Mouse (Mus musculus) right cerebral cortex, postnatal 4 days (tissue): ENCODE measurements around the gene Rorc.
A peak's percentile ranks its signal among the peaks of the same experiment; 100 is the strongest.

Experiments
- DNase-seq: peaks from one replicate; pipeline ENCODE4 v3.0.0-alpha.2; 2022

Rorc gene

DNA sequence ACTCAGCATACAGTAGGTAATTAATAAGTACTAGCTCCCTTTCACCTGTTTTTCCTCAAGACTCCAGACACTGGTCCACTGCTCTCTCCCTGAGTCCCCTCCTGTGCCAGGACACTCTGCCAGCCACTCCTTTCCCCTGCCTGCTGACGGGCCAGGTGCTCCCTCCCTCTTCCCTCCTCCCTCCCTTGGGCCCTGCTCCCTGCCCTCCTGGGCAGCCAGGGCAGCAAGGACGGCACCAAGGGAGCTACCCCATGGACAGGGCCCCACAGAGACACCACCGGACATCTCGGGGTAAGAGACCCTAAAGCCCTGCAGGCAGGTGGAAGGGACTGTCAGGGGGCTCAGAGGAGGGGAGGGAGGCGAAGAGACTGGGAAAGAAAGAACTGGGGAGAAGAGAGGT is at the start of gene Rorc:
TSS of gene Rorc (plus strand) at position 154 of the 400 bp plus-strand sequence.
- no peak for DNase-seq

DNA sequence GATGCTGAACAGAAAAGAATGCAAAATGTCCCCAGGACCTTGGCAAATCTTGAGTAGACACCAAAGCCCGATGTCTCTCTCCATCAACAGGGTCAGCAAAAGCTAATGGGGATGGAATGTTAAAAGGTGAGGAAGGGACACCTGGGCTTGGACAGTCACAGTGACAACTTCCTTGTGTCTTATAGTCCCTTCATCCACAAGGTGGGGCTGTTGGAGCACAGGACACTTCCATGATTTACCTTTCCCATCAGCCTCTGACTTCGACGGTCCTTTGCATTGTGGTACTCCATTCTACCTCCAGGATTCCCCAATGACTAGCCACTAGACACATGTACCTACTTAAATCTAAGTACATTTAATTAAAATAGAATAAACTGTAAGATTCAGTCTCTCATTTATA is 43.9 kb upstream of the Rorc start:
- DNase-seq = no peak

DNA sequence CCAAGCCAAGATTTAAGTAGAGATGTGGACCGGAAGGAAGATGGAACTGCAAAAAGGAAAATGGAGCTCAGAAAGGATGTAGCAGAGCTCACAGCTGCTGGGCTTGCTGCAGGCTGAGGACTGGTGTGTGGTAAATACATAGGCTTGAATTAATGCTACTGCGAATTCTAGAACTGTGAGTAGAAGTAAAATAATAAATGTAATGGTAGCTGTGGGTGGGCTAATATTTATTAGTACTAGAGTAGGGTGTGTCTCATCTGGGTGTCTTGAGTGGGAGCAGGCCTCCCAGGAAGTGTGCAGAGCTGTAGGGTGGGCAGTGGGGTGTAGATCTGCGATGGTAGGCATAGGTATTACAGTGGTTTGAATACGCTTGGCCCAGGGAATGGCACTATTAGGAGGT is 38.2 kb upstream of the Rorc start:
- no peak for DNase-seq

DNA sequence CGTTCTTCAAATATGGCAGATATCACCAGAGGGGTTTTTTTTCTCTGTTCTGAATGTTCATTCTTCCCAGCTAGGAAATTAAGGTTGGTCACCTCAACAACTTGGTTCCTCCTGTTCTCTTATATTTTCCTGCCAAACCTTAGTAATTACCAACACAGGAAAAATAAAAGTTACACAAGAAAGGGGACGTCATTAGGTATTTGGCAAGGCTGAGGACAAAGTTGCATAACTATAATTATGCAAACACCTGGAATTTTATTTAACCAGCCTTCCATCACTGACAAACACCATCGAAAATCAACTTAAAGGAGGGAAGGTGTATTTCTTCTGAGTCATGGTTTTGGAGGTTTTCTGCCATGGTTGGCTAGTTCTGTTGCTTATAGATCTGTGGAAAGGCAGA is 34.1 kb upstream of the Rorc start:
- no peak for DNase-seq

DNA sequence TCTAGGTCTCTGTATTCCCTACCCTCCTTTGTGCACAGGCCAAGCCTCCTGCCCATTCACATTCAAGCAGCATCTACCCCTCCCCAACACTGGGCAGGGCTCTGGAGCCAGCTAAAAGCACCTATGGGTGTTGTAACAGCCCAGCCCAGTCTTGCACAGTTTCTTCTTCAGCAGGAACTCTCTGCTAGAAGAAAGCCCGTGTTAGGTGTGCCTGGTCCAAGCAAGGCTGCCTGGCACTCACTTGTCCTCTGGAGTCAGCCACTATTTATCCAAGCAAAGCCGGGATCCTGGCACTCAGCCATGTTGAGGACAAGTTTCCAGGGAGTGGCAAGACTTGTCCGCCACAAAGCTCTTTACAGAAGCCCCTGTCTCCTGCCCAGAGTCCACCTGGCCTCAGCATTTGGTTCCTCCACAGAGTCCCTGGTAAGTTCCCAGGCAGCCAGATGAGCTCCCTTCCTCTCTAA is 30.6 kb upstream of the Rorc start, which contains the start of gene Them5:
TSS of gene Them5 (plus strand) at position 141 of the 464 bp plus-strand sequence.
- DNase-seq = no peak

DNA sequence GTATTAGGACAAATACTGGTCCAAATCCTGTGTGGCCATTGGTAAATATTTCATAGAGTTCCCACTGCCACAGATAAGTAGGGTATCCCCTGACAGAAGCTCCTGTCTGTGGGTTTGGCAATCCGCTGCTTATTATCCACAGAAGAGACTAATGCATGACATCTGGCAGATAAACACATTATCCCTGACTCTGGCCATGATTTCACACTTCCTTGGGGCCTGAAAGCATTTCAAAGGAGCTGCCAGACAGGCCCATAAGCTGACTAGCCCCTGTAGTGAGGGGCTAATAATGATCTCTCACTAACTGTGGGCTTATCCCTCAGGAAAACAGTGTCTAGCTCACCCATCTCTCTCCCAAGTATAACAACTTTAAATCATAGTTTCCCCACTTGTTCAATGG is 30.0 kb upstream of the Rorc start:
- DNase-seq = no peak

DNA sequence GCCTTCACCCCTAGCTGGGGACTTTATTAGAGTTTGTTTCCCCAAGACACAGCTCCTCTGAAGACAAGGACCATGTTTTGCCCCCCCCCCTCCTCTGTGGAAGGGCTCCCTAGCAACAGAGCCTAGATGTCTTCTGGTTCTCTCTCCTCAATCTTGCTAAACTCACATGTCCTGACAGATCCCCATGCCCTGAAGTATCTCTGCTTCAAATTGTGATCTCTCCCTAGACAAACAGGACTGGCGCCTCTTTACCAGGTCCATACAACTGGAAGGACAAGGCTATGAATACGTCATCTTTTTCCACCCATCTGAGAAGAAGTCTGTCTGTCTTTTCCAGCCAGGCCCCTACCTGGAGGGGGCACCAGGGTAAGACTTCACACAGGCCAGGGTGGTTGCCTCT is 28.4 kb upstream of the Rorc start:
- DNase-seq = no peak

DNA sequence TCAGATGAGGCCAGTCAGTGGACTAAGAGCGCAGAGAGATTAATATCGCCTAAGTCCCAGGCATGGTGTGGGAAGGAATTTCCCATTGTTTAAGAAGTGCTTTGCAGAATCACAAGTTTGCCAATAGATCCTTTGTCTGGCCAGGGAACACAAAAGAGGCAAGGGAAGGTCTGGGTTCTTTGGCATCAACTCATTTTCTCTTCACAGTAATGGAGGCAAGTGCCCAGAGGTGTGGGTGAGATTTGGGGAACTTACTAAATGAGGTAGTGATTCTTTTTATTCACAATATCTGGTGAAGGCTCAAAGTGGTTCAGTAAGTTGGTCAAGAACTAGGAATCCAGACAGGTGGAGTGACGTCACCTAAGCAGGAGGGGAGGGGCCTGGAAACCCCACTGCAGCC is 27.7 kb upstream of the Rorc start:
- no peak for DNase-seq

DNA sequence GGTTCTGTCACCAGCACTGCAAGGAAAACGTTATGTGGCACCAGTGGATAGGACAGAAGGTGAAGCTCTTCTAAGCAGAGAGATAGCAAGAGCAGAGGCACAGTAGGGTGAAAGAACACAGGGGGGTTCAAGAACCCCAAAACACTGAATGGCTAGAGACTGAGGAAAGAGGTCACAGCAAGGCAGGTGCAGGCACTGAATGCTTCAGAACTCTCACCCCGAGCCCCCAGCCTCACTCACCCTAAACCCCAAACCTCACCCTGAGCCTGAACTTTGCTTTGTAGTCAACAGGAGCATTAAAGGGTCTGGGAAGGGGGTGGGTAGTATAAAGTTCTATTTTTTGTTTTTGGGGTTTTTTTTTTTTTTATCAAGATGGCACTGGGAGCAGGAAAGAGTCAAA is 24.4 kb upstream of the Rorc start:
- DNase-seq = no peak

DNA sequence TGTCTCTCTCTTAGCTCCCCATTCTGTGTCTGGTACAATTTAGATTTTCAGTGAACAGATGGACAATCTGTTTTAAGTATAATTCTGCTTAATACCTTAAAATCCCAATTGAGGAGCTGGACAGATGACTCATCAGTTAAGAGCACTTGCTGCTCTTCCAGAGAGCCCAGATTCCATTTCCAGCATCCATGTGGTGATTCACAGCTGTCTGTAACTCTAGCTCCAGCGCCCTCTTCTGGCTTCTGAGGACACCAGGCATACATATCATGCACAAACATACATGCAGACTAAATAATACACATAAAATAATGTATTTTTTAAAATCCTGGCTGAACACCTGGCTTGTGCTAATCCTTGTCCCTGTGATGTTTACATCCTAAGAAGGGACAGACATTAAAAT is 11.8 kb upstream of the Rorc start:
- peak; percentile 26 for DNase-seq

DNA sequence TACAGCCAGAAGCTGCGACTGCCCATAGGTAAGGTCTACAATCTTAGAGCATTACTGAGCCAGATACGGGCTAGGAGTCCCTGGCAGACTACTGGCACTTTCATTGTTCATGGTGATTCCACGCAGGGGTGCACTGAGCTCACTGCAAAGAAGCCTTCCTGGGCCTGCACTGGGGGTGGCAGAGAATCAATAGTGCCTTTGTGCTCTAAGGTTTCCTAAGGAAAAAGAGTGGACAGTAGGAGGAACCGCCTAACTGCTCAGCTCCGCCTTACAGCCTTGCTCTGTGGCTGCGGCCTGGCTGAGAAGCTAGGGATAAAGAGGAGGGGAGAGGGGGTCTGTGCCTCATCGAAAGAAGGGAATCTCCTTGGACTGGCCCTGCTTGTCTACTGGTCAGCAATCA is 10.5 kb upstream of the Rorc start, which contains the start of gene C2cd4d:
TSS of gene C2cd4d (plus strand) at position 301 of the 400 bp plus-strand sequence.
- no peak for DNase-seq

DNA sequence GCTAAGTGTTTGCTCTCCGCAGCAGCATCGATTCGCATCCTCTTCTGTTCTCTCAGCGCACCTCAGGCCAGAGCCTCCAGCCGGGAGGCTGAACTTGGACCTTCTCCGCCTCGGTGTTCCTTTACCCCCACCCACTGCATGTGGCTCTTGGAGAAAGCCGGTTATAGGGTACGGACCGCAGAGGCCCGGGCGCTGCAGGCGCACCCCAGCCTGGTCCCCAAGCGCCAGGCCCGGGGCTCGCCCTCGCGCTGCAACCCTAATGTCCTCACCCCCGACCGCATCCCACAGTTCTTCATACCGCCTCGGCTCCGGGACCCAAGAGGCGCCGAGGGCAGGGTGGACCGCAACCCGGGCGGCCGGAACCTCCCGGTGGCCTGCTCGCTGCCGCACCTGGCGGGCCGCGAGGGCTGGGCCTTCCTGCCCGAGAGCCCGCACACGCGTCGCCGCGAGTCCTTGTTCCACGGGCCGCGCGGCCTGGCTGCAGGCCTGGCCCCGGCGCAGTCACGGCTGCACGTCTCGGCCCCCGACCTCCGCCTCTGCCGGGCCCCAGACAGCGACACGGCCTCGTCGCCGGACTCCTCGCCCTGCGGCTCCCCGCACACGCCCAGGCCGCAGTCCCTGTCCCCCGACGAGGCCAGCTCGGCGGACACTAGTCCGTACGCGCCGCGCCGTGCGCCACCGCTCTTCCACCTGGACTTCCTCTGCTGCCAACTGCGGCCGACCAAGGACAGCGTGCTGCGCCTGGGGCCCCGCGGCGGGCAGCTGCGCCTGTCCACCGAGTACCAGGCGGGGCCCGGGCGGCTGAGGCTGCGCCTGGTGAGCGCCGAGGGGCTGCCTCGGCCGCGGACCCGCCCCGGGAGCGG is 9.1 kb upstream of the Rorc start:
- DNase-seq = peak; percentile 58

DNA sequence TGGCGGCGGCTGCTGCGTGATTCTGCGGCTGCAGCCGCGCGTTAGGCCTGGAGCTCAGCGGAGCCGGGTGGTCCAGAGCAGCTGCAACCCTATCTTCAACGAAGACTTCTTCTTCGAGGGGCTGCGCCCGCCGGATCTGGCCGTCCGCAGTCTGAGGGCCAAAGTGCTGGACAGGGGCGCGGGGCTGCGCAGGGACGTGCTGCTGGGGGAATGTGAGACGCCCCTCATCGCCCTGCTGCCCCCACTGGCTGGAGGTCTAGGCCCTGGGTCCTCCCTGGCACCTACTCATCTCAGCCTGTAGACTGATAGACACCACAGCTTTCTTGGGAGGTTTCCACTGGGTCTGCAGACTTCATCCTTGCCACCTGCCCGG is 8.5 kb upstream of the Rorc start:
- DNase-seq = no peak

DNA sequence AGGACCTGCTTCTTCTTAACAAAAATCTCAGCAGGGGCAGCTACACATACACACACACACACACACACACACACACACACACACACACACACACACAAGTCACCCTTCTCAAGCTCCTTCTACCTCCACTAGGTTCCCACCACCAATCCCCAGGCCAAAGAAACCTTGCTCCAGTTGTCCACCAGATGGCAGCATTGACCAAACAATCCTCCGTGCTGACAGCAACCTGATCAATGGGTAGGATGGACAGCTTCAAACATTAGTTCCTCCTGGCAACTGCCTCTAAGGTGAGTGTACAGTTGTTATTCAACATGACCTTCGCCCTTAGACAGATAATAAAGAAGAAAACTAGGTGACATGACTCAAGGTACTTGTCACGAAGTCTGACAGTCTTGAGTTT is 5.8 kb upstream of the Rorc start:
- DNase-seq = peak; percentile 66

DNA sequence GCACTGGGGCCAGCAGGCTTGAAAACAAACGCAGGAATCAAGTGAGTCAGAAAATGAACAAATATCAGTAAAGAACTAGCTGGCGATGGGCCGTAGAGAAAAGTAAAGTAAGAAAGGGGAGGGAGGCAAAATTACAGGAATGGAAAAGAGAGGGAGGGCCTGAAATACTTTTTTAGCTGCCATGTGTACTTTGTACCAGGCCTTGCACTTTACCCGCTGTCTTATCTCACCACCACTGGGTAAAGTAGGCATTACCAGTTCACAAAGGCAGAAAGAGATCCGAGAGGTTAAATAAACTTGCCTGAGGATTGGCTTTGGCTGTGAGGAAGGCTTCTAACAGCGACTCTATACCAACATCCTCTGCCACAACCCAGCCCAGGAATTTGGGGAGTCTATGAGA is 5.1 kb upstream of the Rorc start:
- DNase-seq = no peak

DNA sequence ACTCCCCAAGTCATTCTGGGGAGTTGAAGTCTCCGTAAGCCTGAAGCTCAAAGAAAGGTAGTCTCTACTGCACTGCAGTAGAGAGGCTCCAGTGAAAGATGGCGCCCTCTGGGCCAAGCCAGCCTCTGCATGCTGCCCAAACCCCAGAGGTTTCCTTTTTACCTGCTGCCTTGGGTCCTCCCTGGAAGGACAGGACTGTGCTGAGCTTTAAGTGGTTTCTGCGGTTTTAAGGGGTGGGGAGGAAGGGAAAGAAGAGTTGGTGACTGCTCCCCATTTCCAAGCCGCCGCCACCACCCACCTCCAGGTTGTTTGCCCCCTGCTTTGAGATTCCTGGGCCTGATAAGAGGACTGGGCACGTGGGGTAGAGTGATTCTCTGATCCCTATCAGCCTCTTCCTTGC is 4.0 kb upstream of the Rorc start:
- DNase-seq = no peak

DNA sequence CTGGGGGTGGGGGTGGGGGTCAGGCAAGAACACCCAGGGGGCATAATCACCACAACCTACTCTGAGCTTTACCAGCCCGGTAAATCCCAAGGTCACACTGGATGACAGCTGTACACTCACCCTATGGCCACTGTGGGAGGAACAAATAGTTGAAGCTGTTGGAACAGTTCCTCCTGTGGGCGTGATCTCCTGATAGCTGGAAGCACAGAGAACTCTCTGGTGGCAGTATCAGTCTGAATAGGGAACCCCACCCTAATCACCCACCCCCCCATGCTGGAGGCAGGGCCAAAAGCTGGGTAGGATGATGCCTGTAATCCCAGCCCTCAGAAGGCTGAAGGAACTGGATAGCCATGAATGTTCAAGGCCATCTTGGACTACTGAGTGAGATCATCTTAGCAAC is 2.9 kb upstream of the Rorc start:
- no peak for DNase-seq

DNA sequence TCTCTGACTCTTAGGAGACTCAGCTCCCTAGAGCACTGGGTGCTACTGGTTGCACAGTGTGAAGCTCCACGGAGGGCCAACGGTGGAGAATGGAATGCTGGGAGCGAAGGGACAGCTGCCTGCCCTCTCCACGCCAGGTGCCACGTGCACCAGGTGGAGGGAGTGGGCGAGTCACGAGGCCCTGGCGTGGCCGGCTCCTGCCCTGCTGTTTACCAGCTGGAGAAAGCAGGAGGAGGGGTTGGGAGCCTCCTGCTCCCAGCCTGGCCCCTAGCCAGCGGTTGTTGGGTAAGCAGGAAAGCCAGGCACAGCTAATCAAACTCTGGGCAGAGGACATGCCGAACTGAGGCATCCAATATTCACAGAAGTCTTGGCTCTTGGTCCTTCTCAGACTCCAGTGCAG is 957 bp upstream of the Rorc start:
- DNase-seq = peak; percentile 58

DNA sequence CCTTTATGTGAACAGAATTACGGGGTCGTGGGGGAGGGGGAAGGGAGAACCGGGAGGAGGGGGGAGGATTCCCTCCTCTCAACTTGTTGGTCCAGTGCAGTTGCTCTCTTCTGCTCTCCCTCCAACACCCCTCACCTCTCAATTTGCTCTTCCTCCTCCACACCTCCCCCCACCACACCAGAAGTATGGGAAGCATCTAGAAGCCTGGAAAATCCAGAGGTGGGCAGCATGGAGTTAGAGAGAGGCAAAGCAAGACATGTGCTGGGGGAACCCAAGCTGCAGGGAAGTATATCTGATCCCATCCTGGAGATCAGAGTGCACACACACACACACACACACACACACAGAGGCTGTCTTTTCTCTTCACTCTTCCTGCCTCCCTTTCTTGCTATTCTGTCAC is 556 bp upstream of the Rorc start:
- DNase-seq = no peak

DNA sequence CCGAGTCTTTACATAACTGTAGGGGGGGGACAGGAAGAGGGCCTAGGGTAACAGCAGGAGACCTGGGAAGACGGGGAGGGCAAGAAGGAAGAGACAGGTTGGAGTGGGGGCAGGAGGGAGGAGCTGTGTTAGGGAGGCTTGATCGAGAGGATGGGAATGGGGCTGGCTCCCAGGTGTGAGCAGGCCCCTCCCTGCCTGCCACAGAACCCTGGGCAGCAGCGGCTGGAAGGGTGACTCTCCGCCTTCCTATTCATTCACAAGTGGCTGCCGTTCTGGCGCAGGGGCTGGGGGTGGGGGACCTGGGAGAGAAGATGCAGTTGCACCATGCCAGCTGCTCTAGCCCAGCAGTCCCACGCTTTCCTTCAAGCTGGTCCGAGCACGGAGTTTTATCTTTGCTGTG is 496 bp downstream of the Rorc start:
- no peak for DNase-seq

DNA sequence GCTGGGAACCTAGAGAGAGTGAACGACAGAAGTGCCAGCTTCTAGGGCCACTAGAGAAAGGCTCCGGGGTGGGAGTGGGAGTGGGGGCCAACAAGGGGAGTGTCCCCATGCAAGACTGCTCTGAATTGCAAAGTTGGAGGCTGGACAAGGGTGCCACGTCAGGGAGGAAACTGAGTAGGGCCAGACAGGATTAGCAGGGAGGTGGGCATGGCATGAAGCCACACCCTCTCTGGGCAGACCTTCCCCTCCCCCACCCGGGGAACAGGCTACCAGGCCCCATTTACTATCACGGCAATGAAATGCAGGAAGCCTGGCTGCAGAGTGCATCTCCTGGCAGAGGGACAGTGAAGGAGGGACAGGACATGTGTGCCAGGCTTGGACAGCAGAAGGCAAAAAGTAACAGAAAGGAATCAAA is 1.0 kb downstream of the Rorc start:
- DNase-seq = no peak

DNA sequence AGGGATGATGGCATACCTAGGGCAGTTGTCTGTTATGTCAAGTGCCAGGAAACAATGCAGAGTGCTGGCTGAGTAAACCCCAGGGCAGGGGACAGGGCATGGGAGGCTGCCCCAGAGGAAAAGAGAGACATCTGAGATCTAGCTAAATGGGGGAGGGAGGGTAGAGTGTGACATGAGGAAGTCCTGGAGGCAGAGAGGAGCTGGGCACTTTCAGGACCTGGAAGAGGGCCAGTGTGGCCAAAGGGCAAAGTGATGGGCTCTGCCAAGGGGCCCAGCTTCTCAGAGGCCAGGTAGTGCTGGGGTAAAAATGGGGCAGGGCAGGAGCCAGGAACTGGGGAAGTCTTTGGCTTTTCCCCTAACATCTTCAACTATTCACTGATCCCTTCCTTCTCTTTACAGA is 2.0 kb downstream of the Rorc start:
- no peak for DNase-seq

DNA sequence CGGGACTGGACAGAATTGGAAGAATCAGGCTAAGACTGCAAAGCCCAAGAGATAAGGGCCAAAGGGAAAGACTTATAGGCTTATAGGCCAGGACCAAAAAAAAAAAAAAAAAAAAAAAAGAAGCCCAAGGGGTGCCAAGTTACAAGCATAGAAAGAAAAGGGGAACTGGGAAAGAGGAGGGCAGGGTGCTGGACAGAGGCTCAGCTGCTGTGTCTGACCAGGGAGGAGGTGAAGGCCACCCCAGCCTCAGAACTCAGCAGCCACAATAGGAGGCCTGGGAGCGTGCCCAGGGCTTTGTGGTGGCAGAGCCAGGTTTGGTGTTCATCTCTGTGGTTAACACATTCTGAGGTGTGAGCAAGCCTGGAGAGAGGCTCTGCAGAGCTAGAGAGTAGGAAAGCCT is 2.6 kb downstream of the Rorc start:
- no peak for DNase-seq

DNA sequence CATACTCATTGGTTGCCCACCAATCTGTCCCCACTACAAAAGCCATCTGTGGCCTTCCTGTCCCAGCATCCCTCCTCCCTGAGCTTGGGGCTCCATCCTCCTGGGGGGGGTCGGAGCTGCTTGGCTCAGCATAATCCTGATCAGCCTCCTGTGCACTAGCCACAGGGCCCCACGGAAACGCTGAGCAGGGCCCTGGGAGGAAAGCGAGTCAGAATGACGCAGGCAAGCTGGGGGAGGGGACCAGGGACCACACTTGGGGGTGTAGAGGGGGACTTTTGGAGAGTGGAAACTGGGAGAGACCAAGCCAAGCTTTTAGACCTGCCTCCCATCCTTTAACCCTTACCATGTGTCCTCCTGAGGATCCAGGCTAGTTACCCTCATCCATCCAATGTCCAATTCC is 3.3 kb downstream of the Rorc start:
- DNase-seq = no peak
